Mouse (Mus musculus): ENCODE measurements around the gene Plekho2. TPM values are rescaled to one million over a fixed set of nuclear protein-coding genes. Genes with fewer than 3 reads are reported as not detected.

Plekho2 gene
- polyA plus RNA-seq, 1 experiment from 2014 or later, result 24.4 TPM

DNA sequence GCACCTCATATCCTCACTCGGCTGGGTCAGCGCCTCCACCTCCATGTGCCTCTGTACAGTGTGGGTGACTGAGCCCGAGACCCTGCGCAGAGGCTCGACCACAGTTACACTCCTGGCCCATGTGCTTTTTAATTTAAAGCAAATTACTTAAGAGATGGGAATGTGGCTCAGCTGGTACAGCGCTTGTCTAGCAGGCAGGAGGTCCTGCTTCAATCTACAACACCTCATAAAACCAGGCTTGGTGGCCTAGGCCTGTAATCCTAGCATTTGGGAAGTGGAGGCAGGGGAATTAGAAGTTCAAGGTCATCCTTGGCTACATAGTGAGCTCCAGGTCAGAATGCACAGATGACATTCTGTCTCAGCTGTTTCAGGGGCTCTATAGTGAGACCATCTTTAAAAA lies 21.0 kb downstream of the Plekho2 start:
- peaks cover 15% of the 10 kb centered on the region for H3K36me3 ChIP-seq (ENCODE audit: control insufficient read depth, insufficient read depth, low read length)
- 78% methylated on average over 6 of the region's 6 CpGs for whole genome bisulfite sequencing
- ATAC-seq (ENCODE audit: low read depth), result no peak

DNA sequence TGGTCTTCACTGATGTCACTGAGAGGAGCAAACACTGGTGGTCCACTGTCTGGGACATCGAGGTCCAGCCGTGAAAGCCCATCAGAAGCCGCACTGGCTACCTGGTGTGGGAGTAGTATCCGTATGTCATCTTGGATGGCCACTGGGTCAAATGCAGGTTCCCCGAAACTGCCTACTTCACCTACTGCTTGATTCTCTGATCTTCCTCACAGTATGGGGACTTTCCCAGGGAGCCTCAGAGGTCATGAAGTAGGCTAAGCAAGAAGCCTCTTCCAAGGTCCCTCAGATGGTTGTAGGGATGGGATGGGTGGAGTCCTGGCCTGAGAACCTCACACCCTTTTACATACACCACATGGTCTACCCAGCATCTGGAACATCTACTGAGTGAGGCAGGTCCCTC lies 22.9 kb downstream of the Plekho2 start:
- Histone ChIP-seq H3K36me3 (ENCODE audit: control insufficient read depth, insufficient read depth, low read length) (peaks cover 13% of the 10 kb centered on the region), H3K27ac (ENCODE audit: low read length) (no peak overlapping the region), H3K9me3 (ENCODE audit: control insufficient read depth, low read length) (no peaks in the 10 kb centered on the region), H3K4me2 (ENCODE audit: low read depth, low read length) (no peak overlapping the region), H3K9ac (ENCODE audit: low read length) (no peak overlapping the region), H3K4me1 (replicated peaks; ENCODE audit: control insufficient read depth, insufficient read depth, low read length) (peaks cover 20% of the 10 kb centered on the region), H3K27me3 (ENCODE audit: control insufficient read depth, insufficient read depth, low read depth, low read length) (no peaks in the 10 kb centered on the region), H3K4me3 (ENCODE audit: low read length) (no peak overlapping the region)
- 95% methylated on average over 5 of the region's 5 CpGs for WGBS
- no peak for ATAC-seq (ENCODE audit: low read depth)

More for the DNA sequence above, 21.0 kb downstream of the Plekho2 start:
- H3K9me3 ChIP-seq (ENCODE audit: control insufficient read depth, low read length), result no peaks in the 10 kb centered on the region
- H3K9ac ChIP-seq (ENCODE audit: low read length), result no peak overlapping the region
- no peaks in the 10 kb centered on the region for H3K27me3 ChIP-seq (ENCODE audit: control insufficient read depth, insufficient read depth, low read depth, low read length)
- H3K4me1 ChIP-seq (replicated peaks; ENCODE audit: control insufficient read depth, insufficient read depth, low read length), result peaks cover 23% of the 10 kb centered on the region
- H3K4me3 ChIP-seq (ENCODE audit: low read length), result no peak overlapping the region
- H3K27ac ChIP-seq (ENCODE audit: low read length), result no peak overlapping the region
- H3K4me2 ChIP-seq (ENCODE audit: low read depth, low read length), result no peak overlapping the region

DNA sequence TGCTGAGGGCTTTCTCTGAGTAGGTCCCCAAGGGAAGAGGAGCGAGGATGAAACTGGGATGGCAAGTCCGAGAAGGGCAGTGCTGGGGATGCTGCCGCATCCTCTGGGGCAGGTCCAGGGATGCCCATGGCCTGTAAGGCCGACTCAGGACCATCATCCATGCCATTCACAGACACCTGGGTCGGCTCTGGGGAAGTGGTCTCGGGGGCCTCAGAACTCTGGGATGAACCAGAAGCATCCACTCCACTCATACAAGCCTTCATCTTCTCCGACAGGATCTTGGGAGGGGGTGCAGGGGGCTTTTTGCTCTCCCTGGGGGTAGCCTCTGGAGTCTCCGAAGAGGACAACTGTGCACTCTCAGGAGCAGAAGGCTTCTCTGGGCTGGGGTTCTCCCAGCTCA lies 23.5 kb downstream of the Plekho2 start:
- Histone ChIP-seq H3K4me2 (ENCODE audit: low read depth, low read length) (no peak overlapping the region), H3K27ac (ENCODE audit: low read length) (no peak overlapping the region), H3K27me3 (ENCODE audit: control insufficient read depth, insufficient read depth, low read depth, low read length) (no peaks in the 10 kb centered on the region), H3K36me3 (ENCODE audit: control insufficient read depth, insufficient read depth, low read length) (peaks cover 13% of the 10 kb centered on the region), H3K9me3 (ENCODE audit: control insufficient read depth, low read length) (no peaks in the 10 kb centered on the region), H3K4me3 (ENCODE audit: low read length) (no peak overlapping the region), H3K4me1 (replicated peaks; ENCODE audit: control insufficient read depth, insufficient read depth, low read length) (peaks cover 20% of the 10 kb centered on the region), H3K9ac (ENCODE audit: low read length) (no peak overlapping the region)
- ATAC-seq (ENCODE audit: low read depth), result no peak
- WGBS, result 93% methylated on average over 8 of the region's 8 CpGs

DNA sequence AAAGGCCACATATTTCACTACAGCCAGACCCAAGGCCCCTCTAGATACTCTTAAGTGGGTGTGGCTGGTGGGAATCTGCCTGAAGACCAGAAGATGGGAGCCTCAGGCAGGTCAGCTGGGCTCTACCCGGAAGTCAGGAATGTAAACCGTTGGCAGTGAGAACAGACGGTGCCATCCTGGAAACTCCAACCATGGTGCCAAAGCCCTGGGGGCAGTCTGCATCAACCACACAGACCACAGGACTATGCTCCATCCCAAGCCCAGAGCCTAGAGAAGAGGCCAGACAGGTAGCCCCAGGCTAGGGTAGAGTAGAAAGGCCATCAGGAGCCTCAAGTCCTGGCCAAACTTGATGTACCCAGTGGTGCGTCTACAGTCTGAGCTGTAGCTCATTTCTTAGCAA lies 24.2 kb downstream of the Plekho2 start:
- WGBS, result 59% methylated on average over 4 of the region's 4 CpGs
- H3K27me3 ChIP-seq (ENCODE audit: control insufficient read depth, insufficient read depth, low read depth, low read length), result no peaks in the 10 kb centered on the region

DNA sequence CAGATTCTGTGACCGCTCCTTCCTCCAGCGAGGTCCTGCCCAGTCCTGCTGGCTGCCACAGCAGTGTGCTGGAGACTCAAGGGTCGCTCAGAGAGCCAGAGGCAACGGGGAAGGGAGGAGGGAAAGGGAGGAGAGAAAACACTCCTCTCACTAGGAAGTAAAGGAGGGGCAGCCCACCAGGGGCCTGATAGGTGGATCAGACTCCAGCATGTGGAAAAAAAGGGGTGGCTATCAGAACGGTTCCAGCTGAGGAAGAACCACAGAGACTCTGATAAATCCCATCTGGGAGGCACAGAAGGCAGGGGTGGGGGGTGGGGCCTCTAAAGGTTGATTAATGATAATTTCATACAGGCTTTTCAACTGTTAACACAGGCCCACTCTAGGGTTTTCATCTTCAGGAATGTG lies 24.8 kb downstream of the Plekho2 start:
- Histone ChIP-seq H3K4me2 (ENCODE audit: low read depth, low read length) (0 out of 2 replicates have a peak overlapping the region, but pooled peaks have one; percentile 13), H3K27me3 (ENCODE audit: control insufficient read depth, insufficient read depth, low read depth, low read length) (no peaks in the 10 kb centered on the region), H3K27ac (ENCODE audit: low read length) (peak overlapping the region; percentile 65), H3K36me3 (ENCODE audit: control insufficient read depth, insufficient read depth, low read length) (peaks cover 13% of the 10 kb centered on the region), H3K4me3 (ENCODE audit: low read length) (no peak overlapping the region), H3K9ac (ENCODE audit: low read length) (peak overlapping the region; percentile 44; the same call in 1 of the 2 replicates), H3K9me3 (ENCODE audit: control insufficient read depth, low read length) (no peaks in the 10 kb centered on the region), H3K4me1 (replicated peaks; ENCODE audit: control insufficient read depth, insufficient read depth, low read length) (peaks cover 32% of the 10 kb centered on the region)
- peak; percentile 73 for ATAC-seq (ENCODE audit: low read depth)
- WGBS, result 5% methylated on average over 5 of the region's 5 CpGs

More for the DNA sequence above, 24.2 kb downstream of the Plekho2 start:
- ATAC-seq (ENCODE audit: low read depth), result no peak
- no peak overlapping the region for H3K4me2 ChIP-seq (ENCODE audit: low read depth, low read length)
- H3K9me3 ChIP-seq (ENCODE audit: control insufficient read depth, low read length), result no peaks in the 10 kb centered on the region
- no peak overlapping the region for H3K4me3 ChIP-seq (ENCODE audit: low read length)
- H3K4me1 ChIP-seq (replicated peaks; ENCODE audit: control insufficient read depth, insufficient read depth, low read length), result peaks cover 26% of the 10 kb centered on the region
- H3K27ac ChIP-seq (ENCODE audit: low read length), result peak overlapping the region; percentile 65
- peaks cover 13% of the 10 kb centered on the region for H3K36me3 ChIP-seq (ENCODE audit: control insufficient read depth, insufficient read depth, low read length)
- no peak overlapping the region for H3K9ac ChIP-seq (ENCODE audit: low read length)

DNA sequence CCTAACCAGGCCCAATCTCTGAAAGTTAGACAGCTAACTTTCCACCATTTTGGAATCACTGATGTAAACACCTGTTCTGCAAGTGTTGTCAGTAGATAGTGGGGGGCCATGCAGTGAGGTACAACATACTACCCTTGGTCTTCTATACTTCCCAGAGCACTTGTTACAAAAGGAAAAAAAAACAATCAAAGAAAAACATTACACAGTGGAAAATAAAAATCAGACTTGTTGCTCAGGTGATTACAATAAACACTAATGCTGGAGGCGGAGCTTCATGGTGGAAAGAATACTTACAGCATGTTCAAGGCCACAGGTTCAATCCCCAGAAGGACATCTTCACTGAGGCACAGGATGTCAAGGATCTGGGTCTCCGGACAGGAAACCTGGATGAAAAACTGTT lies 27.1 kb downstream of the Plekho2 start:
- Histone ChIP-seq H3K4me1 (replicated peaks; ENCODE audit: control insufficient read depth, insufficient read depth, low read length) (peaks cover 36% of the 10 kb centered on the region), H3K9ac (ENCODE audit: low read length) (no peak overlapping the region), H3K27ac (ENCODE audit: low read length) (no peak overlapping the region), H3K4me2 (ENCODE audit: low read depth, low read length) (no peak overlapping the region), H3K27me3 (ENCODE audit: control insufficient read depth, insufficient read depth, low read depth, low read length) (no peaks in the 10 kb centered on the region), H3K4me3 (ENCODE audit: low read length) (no peak overlapping the region), H3K9me3 (ENCODE audit: control insufficient read depth, low read length) (no peaks in the 10 kb centered on the region), H3K36me3 (ENCODE audit: control insufficient read depth, insufficient read depth, low read length) (peaks cover 9% of the 10 kb centered on the region)
- 91% methylated on average over 2 of the region's 2 CpGs for WGBS
- no peak for ATAC-seq (ENCODE audit: low read depth)

DNA sequence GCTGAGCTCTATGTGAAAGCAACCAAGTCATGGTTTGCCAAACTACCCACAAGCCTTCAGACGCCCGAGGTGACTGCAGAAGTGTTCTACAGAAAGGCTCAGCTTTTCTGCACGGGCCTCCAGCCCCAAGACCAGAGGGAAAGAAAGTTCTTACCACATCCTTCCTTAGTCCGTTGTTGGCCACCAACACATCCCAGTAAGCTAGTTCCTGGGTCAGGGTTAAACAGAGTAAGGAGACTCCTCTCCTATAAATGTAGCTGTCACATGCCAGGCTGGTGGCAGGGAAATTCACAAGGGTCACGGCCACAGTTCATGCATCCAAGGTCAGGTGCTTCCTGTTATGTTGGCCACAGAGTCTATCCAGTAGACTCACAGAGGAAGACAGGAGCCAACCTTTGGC lies 27.7 kb downstream of the Plekho2 start:
- no peak overlapping the region for H3K9ac ChIP-seq (ENCODE audit: low read length)
- no peak overlapping the region for H3K4me3 ChIP-seq (ENCODE audit: low read length)
- no peak for ATAC-seq (ENCODE audit: low read depth)
- H3K9me3 ChIP-seq (ENCODE audit: control insufficient read depth, low read length), result no peaks in the 10 kb centered on the region
- no peak overlapping the region for H3K4me2 ChIP-seq (ENCODE audit: low read depth, low read length)
- H3K36me3 ChIP-seq (ENCODE audit: control insufficient read depth, insufficient read depth, low read length), result peaks cover 9% of the 10 kb centered on the region
- H3K4me1 ChIP-seq (replicated peaks; ENCODE audit: control insufficient read depth, insufficient read depth, low read length), result peaks cover 36% of the 10 kb centered on the region
- WGBS, result 75% methylated on average over 5 of the region's 5 CpGs
- H3K27ac ChIP-seq (ENCODE audit: low read length), result peak overlapping the region; percentile 29
- no peaks in the 10 kb centered on the region for H3K27me3 ChIP-seq (ENCODE audit: control insufficient read depth, insufficient read depth, low read depth, low read length)

DNA sequence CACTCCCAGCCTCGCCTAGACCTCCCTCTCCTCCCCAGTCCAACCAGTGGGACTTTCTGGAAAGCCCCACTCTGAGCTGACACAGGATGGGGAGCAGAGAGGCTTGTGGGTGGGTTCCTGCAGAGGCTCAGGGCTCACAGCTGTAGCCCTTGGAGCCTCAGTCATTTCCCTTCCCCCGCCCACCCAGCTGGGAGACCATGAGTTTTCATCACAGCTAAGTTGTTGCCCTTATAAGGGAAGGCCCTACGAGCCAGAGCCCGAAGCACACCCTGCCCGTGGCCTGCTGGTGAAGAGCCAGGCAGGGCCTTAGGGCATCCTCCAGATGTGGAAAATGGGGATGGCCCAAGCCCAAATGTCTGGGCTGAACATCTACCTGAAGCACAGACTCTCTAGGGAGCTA lies 28.8 kb downstream of the Plekho2 start:
- peak overlapping the region; percentile 98 for H3K27ac ChIP-seq (ENCODE audit: low read length)
- 15% methylated on average over 5 of the region's 5 CpGs for WGBS
- peak; percentile 92 for ATAC-seq (ENCODE audit: low read depth)
- H3K36me3 ChIP-seq (ENCODE audit: control insufficient read depth, insufficient read depth, low read length), result peaks cover 4% of the 10 kb centered on the region
- peak overlapping the region; percentile 47 for H3K9ac ChIP-seq (ENCODE audit: low read length)
- no peaks in the 10 kb centered on the region for H3K9me3 ChIP-seq (ENCODE audit: control insufficient read depth, low read length)
- no peak overlapping the region for H3K4me2 ChIP-seq (ENCODE audit: low read depth, low read length)
- H3K27me3 ChIP-seq (ENCODE audit: control insufficient read depth, insufficient read depth, low read depth, low read length), result no peaks in the 10 kb centered on the region
- H3K4me1 ChIP-seq (replicated peaks; ENCODE audit: control insufficient read depth, insufficient read depth, low read length), result peaks cover 38% of the 10 kb centered on the region
- H3K4me3 ChIP-seq (ENCODE audit: low read length), result no peak overlapping the region

DNA sequence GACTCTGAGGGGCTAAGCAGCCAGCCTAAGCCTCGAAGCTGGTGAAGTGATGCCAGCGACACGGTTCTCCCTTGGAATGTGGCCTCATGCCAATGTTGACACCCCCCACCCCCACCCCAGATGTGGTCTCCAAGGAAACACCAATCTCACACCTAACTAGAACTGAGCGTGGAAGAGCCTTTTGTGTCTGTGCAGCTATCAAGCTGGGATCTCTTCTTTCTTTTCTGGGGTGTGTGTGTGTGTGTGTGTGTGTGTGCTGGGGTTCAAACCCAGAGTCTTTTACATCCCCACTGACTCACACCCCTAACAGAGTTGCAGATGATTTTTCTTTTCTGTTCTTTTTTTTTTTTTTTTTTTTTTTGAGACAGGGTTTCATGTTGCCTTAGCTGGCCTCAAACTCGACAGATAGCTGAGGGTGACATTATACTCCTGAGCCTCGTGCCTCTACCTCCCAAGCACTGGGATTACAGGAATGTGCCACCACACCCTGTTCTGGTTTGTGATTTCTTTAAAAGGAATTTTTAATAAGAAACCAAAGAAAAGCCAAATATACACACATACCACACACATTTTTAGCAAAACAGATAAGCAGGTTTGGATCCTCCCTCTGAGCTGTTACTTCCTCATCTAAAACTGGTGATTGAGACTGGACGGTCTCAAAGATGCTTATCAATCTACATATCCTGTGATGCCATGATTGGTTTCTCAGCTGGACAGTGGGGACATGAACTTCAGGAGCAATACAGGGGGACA lies 29.6 kb downstream of the Plekho2 start:
- H3K9me3 ChIP-seq (ENCODE audit: control insufficient read depth, low read length), result no peaks in the 10 kb centered on the region
- no peak overlapping the region for H3K4me2 ChIP-seq (ENCODE audit: low read depth, low read length)
- H3K36me3 ChIP-seq (ENCODE audit: control insufficient read depth, insufficient read depth, low read length), result no peaks in the 10 kb centered on the region; the same call in 1 of the 2 replicates
- 10% methylated on average over 7 of the region's 7 CpGs for WGBS
- no peak overlapping the region for H3K4me3 ChIP-seq (ENCODE audit: low read length)
- H3K27me3 ChIP-seq (ENCODE audit: control insufficient read depth, insufficient read depth, low read depth, low read length), result no peaks in the 10 kb centered on the region
- no peak; the same call in 1 of the 2 replicates for ATAC-seq (ENCODE audit: low read depth)
- H3K27ac ChIP-seq (ENCODE audit: low read length), result peak overlapping the region; percentile 98
- peaks cover 35% of the 10 kb centered on the region for H3K4me1 ChIP-seq (replicated peaks; ENCODE audit: control insufficient read depth, insufficient read depth, low read length)
- peak overlapping the region; percentile 47 for H3K9ac ChIP-seq (ENCODE audit: low read length)

Measured in lung, embryonic 16.5 days (tissue).